Mouse (Mus musculus) neutrophil, adult 83 days (primary cell): Measurements from ENCODE around the gene Scrg1. TPM values are rescaled to one million over a fixed set of nuclear protein-coding genes. Genes with fewer than 3 reads are reported as not detected.

Experiments used
- total RNA-seq, 2 experiments: library from RNA; stranded (reverse); gene quantifications; one replicate each; pipeline ENCODE4 v1.2.4; 2023

The Scrg1 gene
- 10 to 100 TPM; 26.7 to 33.7 TPM for total RNA-seq

GRCm38 (mm10) chr8:57455765-57456164 lies at the start of gene Scrg1:
Gene Scrg1, plus strand, starts transcription at chr8:57455923.

DNA sequence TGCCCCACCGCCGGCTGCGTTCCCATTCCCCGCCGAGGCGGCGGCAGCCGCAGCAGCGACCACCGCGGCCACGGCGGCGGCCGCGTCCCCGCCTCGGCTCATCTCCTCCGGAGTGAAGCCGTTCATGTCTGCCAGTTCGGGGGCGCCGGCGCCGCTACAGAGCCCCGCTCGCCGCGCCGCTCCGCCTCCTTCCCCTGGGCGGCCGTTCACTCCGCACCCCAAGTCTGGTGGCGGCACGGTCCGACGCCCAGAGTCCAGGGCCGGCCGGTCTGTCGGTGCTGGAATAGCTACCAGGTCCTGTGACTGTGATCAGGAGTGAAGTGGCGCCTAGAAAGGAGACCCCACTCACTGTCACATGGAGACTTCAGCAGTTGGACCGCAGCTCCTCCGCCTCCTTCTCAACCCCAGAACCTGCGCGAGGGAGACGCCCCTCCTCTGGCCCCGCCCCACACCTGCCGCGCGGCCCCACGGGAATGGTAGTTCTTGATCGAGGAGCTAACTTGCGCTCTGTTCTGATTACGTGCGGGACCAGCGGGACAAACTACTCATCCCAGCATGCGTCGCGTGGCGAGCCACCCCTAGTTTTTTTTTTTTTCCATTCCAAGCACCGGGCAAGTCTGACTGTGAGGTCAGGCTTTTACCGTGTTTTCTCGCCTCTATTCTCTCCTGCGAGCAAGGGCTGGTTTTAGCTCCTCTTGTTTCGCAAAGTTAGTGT lies 31.9 kb downstream of the Scrg1 start, which contains the start of gene Sap30:
Gene Sap30 (minus strand): TSS at position 420 of the 715 bp plus-strand sequence.

DNA sequence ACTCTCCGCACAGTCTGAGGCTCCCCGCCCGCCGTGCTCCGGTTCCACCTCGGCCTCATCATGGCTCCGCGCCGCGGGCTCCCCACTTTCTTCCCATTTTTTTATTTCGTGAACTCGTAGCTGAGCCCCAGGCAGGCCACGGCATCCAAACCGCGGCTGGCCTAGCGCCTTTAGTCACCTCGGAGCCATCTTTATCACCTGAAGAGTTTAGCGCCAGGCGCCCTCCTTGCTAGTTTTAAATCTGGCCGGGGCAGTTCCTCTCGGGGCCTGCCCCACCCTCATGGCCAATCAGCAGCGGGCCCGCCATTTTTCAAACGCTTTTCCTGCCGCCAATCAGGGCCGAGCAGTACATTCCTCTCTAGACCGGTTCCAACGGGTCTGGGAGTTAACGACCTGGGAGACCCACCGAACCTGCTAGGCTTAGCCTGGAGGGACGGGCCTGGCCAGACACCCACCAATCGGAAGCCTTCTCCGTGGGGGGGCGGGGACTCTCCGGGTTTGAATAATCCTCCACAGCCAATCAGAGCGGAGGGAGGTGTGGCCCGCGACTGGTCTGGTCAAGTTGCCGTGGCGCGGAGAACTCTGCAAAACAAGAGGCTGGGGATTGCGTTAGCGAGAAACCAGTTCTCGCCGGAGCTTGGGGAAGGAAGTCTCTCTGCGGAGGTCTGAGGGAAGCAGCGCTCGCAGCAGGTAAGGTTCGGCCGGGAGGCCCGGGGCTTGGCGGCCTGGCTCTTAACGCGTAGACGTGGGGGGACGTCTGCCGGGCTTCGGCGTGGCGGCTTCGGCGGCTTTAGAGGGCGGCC lies 55.8 kb downstream of the Scrg1 start, which contains the start of gene Hmgb2:
Gene Hmgb2 (plus strand): TSS at position 592 of the 803 bp plus-strand sequence.

Other genes with a start within 250 kb of the Scrg1 start
- not detected for gene Hand2, start 134.9 kb upstream of the Scrg1 start, total RNA-seq
- gene Sap30, start 31.9 kb downstream of the Scrg1 start, total RNA-seq, result 10 to 100 TPM; 43.3 to 49.0 TPM
- 1,000 to 10,000 TPM in 1 of 2 experiments, 100 to 1,000 TPM in 1; 882 to 1,015 TPM for gene Hmgb2, start 56.0 kb downstream of the Scrg1 start, total RNA-seq
- gene Galnt7, start 197.1 kb downstream of the Scrg1 start, total RNA-seq, result 1 to 10 TPM; 8.1 to 8.2 TPM